Mouse (Mus musculus) ES-E14 (cell line): Measurements from ENCODE around the gene Pcgf1. TPM values are rescaled to one million over a fixed set of nuclear protein-coding genes. Genes with fewer than 3 reads are reported as not detected.

Experiments
- DNase-seq: peaks from one replicate; pipeline ENCODE4 v3.0.0-alpha.2; 2013; ENCODE audit warnings: low read depth, low spot score
- H3K27ac ChIP-seq: 2 replicates; pipeline ENCODE4 v1.5.1; 2012; ENCODE audit warnings: low read depth, mild to moderate bottlenecking, low read length, moderate library complexity, mixed read lengths; ENCODE audit not compliant: poor library complexity, insufficient read depth, severe bottlenecking
- H3K36me3 ChIP-seq: 2 replicates; pipeline ENCODE4 v1.6.1; 2012; ENCODE audit warnings: mild to moderate bottlenecking, low read length, moderate library complexity, mixed read lengths; ENCODE audit not compliant: control insufficient read depth, poor library complexity, insufficient read depth, severe bottlenecking
- H3K4me1 ChIP-seq, 2 experiments: fragments of 150-350 bp in 1 of 2; sonication (generic) in 1 of 2; 2 replicates each; pipeline ENCODE4 v1.6.1; 2012; ENCODE audit warnings: low read length in 2 of 2, mild to moderate bottlenecking in 1 of 2, mixed read lengths in 1 of 2; ENCODE audit not compliant: control insufficient read depth in 2 of 2, insufficient read depth in 2 of 2, poor library complexity in 1 of 2
- H3K4me3 ChIP-seq, 2 experiments: fragments of 150-350 bp in 1 of 2; sonication (generic) in 1 of 2; 2 replicates each; pipeline ENCODE4 v1.5.1; 2012; ENCODE audit warnings: low read length in 2 of 2, low read depth in 1 of 2, mild to moderate bottlenecking in 1 of 2, mixed read lengths in 1 of 2; ENCODE audit not compliant: insufficient read depth in 1 of 2, poor library complexity in 1 of 2, severe bottlenecking in 1 of 2
- H3K9ac ChIP-seq: 2 replicates; pipeline ENCODE4 v1.6.1; 2012; ENCODE audit warnings: low read depth, mild to moderate bottlenecking, low read length, mixed read lengths; ENCODE audit not compliant: poor library complexity, insufficient read depth, severe bottlenecking
- H3K9me3 ChIP-seq: fragments of 150-350 bp; sonication (generic); 2 replicates; pipeline ENCODE4 v1.6.1; 2012; ENCODE audit warnings: low read depth, mild to moderate bottlenecking, low read length; ENCODE audit not compliant: control insufficient read depth, insufficient read depth
- CHD2 ChIP-seq: IDR thresholded peaks from 2 replicates; pipeline ENCODE4 v1.6.1; 2014; ENCODE audit warnings: mild to moderate bottlenecking, low read depth, low read length, inconsistent platforms
- HCFC1 ChIP-seq: IDR thresholded peaks from 2 replicates; pipeline ENCODE4 v1.6.1; 2012; ENCODE audit warnings: low read length, inconsistent platforms, borderline replicate concordance; ENCODE audit not compliant: insufficient read depth
- MAFK ChIP-seq: IDR thresholded peaks from 2 replicates; pipeline ENCODE4 v1.6.1; 2014; ENCODE audit warnings: mild to moderate bottlenecking, low read depth, low read length, inconsistent platforms; ENCODE audit not compliant: insufficient read depth
- ZC3H11A ChIP-seq: IDR thresholded peaks from 2 replicates; pipeline ENCODE4 v1.6.1; 2012; ENCODE audit warnings: low read depth, mild to moderate bottlenecking, inconsistent platforms, low read length, borderline replicate concordance
- ZNF384 ChIP-seq: IDR thresholded peaks from 2 replicates; pipeline ENCODE4 v1.6.1; 2012; ENCODE audit warnings: low read depth, low read length, inconsistent platforms
- in situ Hi-C, 2 experiments: fragments of 600-800 bp; cut with MboI; formaldehyde crosslinking; loops; one replicate each; pipeline ENCODE4 v1.15.1; 2025; ENCODE audit warnings: low sequenced_read_pairs in 2 of 2, inconsistent platforms in 1 of 2; ENCODE audit not compliant: unreplicated experiment in 2 of 2
- total RNA-seq: library from RNA; depleted of rRNA; stranded (reverse); fragments of 300-350 nt; gene quantifications from 2 replicates; pipeline ENCODE4 v1.2.3, GENCODE M21; 2012

Gene Pcgf1
- total RNA-seq, 1 experiment = 12.7 TPM

DNA sequence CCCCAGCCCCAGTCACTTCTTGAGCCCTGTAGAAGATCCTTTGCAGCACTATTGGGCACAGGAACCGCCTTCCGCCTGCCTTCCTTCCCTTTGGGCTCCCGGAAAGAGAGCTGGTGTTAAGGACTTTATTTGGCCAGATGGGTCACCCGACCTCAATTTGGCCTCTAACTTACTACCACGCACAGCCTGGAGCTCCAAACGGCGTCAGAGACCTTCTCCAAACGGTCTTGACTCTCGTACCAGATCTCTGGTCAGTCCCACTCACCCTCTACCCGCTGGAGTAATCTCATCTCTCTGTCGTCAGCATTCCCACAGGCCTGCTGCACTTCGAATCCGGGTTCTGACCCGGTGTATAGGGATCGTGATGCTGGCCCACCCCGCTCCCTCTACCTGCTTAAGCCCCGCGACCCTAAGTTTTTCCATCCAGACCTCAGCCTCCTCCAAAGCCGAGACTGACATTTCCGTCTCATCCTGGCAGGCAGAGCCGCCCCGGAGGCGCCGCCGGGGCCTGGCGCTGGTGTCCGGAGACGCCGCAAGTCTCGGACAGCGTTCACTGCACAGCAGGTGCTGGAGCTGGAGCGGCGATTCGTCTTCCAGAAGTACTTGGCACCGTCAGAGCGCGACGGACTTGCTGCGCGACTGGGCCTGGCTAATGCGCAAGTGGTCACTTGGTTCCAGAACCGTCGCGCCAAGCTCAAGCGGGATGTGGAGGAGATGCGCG lies 9.7 kb downstream of the Pcgf1 start:
- Histone ChIP-seq H3K36me3 (no peaks in the 10 kb centered on the region), H3K27ac (no peak overlapping the region), H3K4me1 (peaks cover 0 to 2% of the 10 kb centered on the region in 2 experiments; a peak in 1 of 4 replicates), H3K4me3 (peak overlapping the region; percentile 37 to 61; a peak in 3 of 4 replicates), H3K9ac (no peak overlapping the region), H3K9me3 (no peaks in the 10 kb centered on the region)
- no peak for DNase-seq
- in situ Hi-C loops = no loop called here
- TF ChIP-seq ZC3H11A = no peak
- no peak for TF ChIP-seq ZNF384
- no peak for TF ChIP-seq CHD2
- no peak for TF ChIP-seq HCFC1
- no peak for TF ChIP-seq MAFK

- Histone ChIP-seq H3K9ac (no peak overlapping the region), H3K27ac (no peak overlapping the region), H3K4me1 (peaks cover 0 to 2% of the 10 kb centered on the region in 2 experiments; a peak in 1 of 4 replicates), H3K9me3 (no peaks in the 10 kb centered on the region), H3K4me3 (peak overlapping the region; percentile 37 to 61; a peak in 3 of 4 replicates), H3K36me3 (no peaks in the 10 kb centered on the region)
- in situ Hi-C loops = no loop called here
- TF ChIP-seq HCFC1 (no peak), MAFK (no peak), CHD2 (no peak)
- DNase-seq = no peak
Observed at GRCm38 (mm10) chr6:83087926-83088260, 10.2 kb downstream of the Pcgf1 start.

DNA sequence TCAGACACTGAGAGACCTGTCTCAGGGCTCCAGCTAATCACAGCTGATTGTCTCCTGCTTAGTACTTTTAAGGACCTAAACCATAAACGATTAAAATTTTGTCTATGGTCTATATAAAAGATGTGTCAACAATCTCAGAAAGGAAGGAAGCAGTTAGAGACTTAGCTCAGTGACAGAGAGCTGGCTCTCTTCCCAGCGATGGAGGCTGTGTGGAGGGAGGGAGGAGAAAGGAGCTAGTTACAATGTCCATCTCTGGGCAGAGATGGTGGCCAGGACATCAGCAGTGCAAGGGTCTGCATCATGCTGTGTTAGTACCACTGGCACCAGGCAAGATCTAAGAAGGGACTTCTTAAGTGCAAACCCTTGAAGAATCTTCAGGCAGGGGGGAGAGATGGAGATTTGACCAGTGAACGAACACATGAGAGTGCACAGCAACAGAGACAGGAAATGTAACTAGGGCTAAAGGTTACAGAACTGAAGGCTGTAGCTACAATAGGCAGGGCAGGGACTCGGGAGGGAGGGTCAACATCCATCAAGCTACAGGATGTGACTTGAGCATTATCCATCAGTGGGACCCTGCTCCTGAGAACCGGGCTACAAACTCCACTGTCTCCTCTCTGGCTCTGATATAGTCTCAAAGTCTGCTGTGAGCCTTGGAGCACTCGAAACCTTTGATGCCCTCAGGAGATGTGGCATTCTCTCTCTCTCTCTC lies 14.9 kb downstream of the Pcgf1 start:
- no peak for DNase-seq
- Histone ChIP-seq H3K9ac (no peak overlapping the region), H3K4me1 (no peaks in the 10 kb centered on the region), H3K4me3 (no peak overlapping the region), H3K27ac (no peak overlapping the region), H3K36me3 (no peaks in the 10 kb centered on the region), H3K9me3 (no peaks in the 10 kb centered on the region)
- in situ Hi-C loops = no loop called here
- TF ChIP-seq MAFK (no peak), CHD2 (no peak), ZC3H11A (no peak), ZNF384 (no peak), HCFC1 (no peak)

DNA sequence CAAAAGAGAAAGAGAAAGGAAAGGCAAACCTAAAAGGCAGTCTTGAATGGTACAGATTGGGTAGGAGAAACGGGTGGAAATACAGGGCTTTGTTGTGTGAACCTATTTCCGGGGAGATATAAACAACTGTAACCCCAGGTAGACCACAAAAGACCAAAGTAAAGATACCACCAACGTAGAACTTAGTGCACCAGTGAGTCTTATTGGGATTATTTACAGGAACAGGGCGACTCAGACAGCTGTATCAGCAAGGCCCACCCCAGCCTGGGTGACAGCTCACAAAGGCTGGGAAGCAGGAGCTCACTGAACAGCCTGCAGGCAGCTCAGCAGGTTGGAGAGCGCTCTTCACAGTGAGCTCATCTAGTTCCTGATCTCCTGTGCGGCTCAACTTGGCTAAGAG lies 18.3 kb downstream of the Pcgf1 start:
- no peak for DNase-seq
- H3K4me1 ChIP-seq = no peaks in the 10 kb centered on the region
- in situ Hi-C loops = no loop called here
- H3K4me3 ChIP-seq = no peak overlapping the region
- no peak overlapping the region for H3K27ac ChIP-seq
- no peak overlapping the region for H3K9ac ChIP-seq
- H3K36me3 ChIP-seq = no peaks in the 10 kb centered on the region
- TF ChIP-seq MAFK (no peak), ZC3H11A (no peak), HCFC1 (no peak), ZNF384 (no peak), CHD2 (no peak)
- H3K9me3 ChIP-seq = no peaks in the 10 kb centered on the region
